Mouse (Mus musculus): ENCODE measurements around the gene Ccdc69.
A peak's percentile ranks its signal among the peaks of the same experiment; 100 is the strongest.

Ccdc69 gene

GRCm38 (mm10) chr11:55036601-55037000, 41.3 kb downstream of the Ccdc69 start:
- no peak for DNase-seq (ENCODE audit: low spot score)

- DNase-seq (ENCODE audit: low spot score) = peak; percentile 85
Measured at GRCm38 (mm10) chr11:55033040-55033660, 44.8 kb downstream of the Ccdc69 start, which contains the start of gene Anxa6. Gene Anxa6, minus strand, starts transcription at chr11:55033445.

- DNase-seq (ENCODE audit: low spot score) = no peak
Measured at GRCm38 (mm10) chr11:55032286-55032685, 45.6 kb downstream of the Ccdc69 start.

GRCm38 (mm10) chr11:55031991-55032280, 46.0 kb downstream of the Ccdc69 start:
- DNase-seq (ENCODE audit: low spot score) = no peak

- DNase-seq (ENCODE audit: low spot score) = no peak
Measured at GRCm38 (mm10) chr11:55031211-55031990, 46.5 kb downstream of the Ccdc69 start.

- DNase-seq (ENCODE audit: low spot score) = no peak
Measured at GRCm38 (mm10) chr11:55028509-55028908, 49.4 kb downstream of the Ccdc69 start.

GRCm38 (mm10) chr11:55027204-55027855, 50.6 kb downstream of the Ccdc69 start:
- DNase-seq (ENCODE audit: low spot score) = peak; percentile 72

- DNase-seq (ENCODE audit: low spot score) = peak; percentile 45
Measured at GRCm38 (mm10) chr11:55025896-55026295, 52.0 kb downstream of the Ccdc69 start.

- no peak for DNase-seq (ENCODE audit: low spot score)
Measured at GRCm38 (mm10) chr11:55023583-55023982, 54.3 kb downstream of the Ccdc69 start.

GRCm38 (mm10) chr11:55023049-55023564, 54.8 kb downstream of the Ccdc69 start:
- peak; percentile 86 for DNase-seq (ENCODE audit: low spot score)

GRCm38 (mm10) chr11:55022508-55022907, 55.4 kb downstream of the Ccdc69 start:
- no peak for DNase-seq (ENCODE audit: low spot score)

GRCm38 (mm10) chr11:55021859-55022258, 56.1 kb downstream of the Ccdc69 start:
- DNase-seq (ENCODE audit: low spot score) = no peak

- DNase-seq (ENCODE audit: low spot score) = no peak
Measured at GRCm38 (mm10) chr11:55021458-55021857, 56.5 kb downstream of the Ccdc69 start.

GRCm38 (mm10) chr11:55019711-55020110, 58.2 kb downstream of the Ccdc69 start:
- no peak for DNase-seq (ENCODE audit: low spot score)

- DNase-seq (ENCODE audit: low spot score) = no peak
Measured at GRCm38 (mm10) chr11:55018034-55018433, 59.9 kb downstream of the Ccdc69 start.

- DNase-seq (ENCODE audit: low spot score) = no peak
Measured at GRCm38 (mm10) chr11:55017201-55017600, 60.7 kb downstream of the Ccdc69 start.

GRCm38 (mm10) chr11:55016758-55017157, 61.2 kb downstream of the Ccdc69 start:
- no peak for DNase-seq (ENCODE audit: low spot score)

GRCm38 (mm10) chr11:55015831-55016241, 62.1 kb downstream of the Ccdc69 start:
- DNase-seq (ENCODE audit: low spot score) = peak; percentile 54

GRCm38 (mm10) chr11:55015264-55015663, 62.7 kb downstream of the Ccdc69 start:
- no peak for DNase-seq (ENCODE audit: low spot score)

GRCm38 (mm10) chr11:55013802-55014201, 64.1 kb downstream of the Ccdc69 start:
- no peak for DNase-seq (ENCODE audit: low spot score)

- peak; percentile 47 for DNase-seq (ENCODE audit: low spot score)
Measured at GRCm38 (mm10) chr11:55012551-55013521, 65.1 kb downstream of the Ccdc69 start.

- DNase-seq (ENCODE audit: low spot score) = no peak
Measured at GRCm38 (mm10) chr11:55011440-55011839, 66.5 kb downstream of the Ccdc69 start.
